Mouse (Mus musculus) lung, postnatal 25 days (tissue): ENCODE measurements around the gene Phf1.
"Not testable (repeated sequence)": the region's sequence is repeated elsewhere in the genome, so short reads cannot be mapped to it uniquely, and the experiment has no call there.

Source experiments
- DNase-seq: peaks from one replicate; pipeline ENCODE4 v3.0.0; 2022; ENCODE audit warnings: low spot score

The Phf1 gene

DNA sequence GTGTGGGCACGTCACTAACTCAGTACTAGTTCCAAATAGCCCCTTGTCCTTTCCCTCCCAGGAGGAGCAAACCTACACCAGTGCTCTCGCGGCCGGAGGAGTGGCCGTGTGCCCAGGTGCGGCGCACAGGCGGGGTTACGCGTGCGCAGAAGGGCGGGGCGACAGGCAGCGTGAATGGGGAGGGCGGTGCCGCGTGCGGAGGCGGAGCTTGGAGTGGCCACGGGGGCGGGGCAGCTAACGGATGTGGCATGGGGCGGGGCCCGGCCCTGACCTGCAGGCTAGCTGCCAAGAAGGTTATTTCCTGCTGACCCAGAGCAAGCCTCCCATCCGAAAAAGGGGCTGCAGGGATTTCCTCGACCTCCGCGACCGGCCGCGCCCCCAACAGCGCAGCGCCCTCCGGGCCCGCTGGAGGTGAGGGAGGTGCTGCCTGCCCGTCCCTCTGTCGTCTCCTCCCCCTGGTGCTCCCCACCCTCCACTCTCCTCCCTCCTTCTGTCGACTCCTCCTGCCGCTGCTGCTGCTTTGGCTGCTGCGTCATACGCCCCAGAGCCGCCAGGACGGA lies at the start of gene Phf1:
Gene Phf1, plus strand, starts transcription at position 214 of the 560 bp plus-strand sequence.
- DNase-seq = peak; percentile 96

DNA sequence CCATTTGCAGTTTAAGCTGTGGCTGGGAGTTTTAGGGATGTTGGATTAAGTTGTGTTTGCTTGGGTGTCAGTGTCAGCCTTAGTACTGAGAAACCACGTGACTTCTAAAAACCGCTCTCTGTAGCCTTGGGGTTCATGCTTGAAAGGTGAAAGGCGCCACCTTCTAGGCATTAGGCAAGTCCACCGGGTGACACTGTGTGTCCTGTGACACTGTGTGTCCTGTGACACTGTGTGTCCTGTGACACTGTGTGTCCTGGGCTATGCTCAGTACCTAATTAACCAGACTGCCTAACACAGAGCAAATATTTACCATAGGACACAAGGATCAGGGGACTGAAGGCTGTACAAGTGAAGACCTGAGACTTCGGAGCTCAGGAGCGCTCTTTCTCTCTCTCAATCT lies 49.3 kb upstream of the Phf1 start:
- DNase-seq = no peak

DNA sequence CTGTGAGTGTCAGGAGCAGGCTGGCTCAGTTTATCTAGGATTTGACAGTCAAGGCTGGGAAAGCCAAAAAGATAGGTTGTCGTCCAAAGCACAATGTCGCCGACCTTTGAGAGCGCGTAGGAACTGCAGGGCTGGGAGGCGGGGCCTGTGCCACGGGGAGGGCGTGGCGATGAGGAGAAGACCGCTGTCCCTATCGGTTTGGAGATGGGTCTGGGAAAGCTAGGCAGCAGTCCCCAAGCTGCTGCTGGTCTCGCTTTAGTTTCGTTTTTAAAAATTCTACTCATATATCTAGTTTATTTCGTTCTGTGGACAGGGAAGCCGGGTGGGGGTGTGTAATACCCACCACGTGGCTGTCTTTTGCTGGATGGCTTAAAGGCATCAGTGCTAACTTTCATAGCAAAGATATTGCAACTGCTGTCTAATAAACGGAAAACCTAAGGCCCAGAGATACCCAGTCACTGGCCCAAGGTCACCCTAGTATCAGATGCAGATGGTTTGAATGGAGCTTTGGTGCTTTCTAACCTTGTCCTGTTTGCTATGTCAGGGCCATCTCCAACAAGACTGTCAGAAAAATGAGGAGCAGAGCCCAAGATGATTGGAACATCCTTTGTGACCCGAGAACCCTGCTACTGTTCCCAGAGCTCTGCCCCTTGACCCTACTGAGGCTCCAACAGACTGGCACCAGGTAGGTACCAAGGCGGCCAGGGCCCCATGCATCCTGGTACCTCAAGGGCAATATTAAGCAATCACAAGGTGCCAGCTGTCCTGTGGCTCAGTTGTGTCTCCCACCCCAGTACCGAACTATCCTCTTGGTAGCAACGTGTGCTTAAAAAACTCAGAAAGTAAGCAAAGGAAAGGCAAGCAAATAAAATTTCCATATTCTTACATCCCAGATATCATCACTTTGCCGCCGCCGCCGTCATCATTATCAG lies 47.6 kb upstream of the Phf1 start:
- peak; percentile 81 for DNase-seq

DNA sequence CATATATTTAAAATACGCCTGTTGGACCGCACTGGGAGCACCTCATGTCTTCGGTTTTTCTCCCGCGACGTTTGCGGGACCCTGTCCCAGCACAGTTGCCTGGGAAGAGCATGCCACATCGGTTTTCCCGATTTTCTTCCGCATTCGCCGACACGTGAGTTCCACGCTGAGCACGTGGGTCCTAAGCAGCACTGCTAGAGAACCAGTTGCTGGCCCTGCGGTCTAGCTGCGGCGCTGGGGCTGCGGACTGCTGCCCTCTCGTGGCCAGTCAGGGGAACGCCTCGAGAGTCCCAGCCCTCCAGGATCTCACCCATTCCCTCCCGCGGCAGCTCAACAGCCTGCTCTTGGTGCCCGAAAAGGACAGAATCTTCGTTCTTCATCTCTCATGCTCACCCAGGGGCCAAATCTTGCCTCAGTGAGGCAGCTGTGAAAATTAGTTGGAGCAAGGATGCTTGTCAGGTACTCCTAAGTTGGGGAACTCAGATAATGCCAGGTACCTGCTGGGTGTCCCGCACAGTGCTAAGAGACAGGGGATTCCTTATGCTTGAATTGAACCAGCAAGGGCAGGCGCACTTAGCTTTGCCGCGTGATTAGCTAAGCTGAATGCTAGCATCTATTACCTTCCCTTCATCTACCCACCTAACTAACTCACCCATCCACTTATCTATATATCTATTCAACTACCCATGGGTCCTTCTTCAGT lies 46.7 kb upstream of the Phf1 start:
- peak; percentile 87 for DNase-seq

DNA sequence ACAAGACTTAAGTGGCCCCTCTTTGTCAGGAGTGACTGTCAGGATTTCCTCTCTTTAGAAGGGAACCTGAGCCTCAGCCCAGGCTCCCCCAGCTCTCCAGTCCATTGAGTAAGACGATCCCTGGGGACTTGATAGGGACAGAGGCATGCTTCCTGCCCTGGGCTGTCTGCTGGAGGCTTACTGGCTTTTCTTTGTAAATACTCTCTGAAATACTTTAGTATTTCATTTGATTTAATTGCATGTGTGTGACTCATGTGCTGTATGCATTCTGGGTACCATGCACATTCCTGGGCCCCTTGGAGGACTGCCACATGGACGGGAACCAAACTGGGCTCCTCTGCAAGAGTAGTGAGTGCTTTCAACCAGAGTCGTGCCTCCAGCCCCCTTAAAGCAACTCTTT lies 44.9 kb upstream of the Phf1 start:
- no peak for DNase-seq

DNA sequence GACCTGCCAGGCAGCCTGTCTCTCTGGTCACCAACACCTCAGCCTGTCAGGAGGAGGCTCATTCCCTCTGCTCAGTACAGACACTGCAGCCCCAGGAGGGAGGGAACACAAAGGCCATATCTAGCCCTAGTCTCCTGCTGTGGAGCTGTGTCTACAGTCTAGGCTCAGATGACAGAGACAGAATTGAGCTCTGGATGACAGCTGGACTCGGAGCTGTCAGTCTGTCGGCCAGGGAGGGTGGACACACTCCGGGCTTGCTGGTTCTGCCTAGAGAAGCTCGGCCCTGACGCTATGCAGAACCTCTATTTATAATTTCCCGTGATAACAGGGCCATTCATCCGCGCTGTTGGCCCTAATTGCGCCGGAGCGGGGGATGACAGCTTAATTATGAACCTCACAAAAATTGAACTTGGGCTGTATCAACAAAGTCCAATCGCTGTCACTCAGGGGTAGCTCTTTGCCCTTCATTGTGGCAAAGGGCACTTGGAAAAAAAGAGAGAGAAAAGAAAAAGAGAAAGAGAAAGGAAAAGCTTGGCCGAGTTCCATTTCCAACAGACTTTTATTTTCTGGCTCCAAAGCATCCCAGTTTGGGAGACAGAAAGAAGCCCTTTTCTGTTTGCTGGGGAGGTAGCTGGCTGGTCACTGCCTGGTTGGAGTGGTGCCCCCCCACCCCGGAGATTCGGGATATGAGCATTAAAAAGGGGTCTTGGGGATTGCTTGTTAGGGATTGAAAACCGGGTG lies 40.0 kb upstream of the Phf1 start:
- DNase-seq = no peak

DNA sequence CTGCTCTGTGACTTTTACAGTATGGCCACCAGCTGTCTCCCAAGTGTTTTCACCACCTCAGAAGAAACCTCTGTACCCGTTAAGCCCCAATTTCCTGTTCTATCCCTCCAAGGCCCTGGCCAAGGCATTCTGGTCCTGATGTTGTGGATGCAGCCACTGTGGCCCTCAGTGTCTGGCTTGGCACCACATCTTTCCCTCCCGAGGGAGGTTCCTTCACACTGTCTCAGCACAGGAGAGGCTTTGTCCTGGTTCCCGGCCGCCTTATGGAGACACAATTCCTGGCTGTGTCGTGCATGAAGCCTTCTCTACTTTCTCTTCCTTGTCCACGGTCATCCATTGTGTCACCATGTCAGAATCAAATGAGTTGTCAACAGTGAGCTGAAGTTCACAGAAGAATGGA lies 39.4 kb upstream of the Phf1 start:
- DNase-seq = no peak

DNA sequence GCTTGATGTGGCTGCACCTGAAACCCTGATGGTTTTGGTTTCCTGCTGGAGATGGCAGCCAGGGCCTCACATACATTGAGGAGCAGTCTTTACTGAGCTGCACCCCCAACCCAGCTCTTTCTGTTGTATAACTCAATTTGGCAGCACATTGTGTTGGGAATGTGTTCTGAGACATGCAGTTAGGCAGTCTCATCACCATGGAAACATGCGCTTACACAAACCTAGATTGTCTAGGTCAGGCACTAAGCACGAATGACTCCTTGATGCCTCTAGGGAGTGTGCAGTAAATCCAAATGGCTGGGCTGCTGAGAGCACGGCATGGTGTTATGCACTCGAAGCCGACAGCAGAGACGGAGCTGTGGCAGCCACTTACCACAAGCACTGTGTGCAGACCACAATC lies 38.5 kb upstream of the Phf1 start:
- DNase-seq = peak; percentile 16

DNA sequence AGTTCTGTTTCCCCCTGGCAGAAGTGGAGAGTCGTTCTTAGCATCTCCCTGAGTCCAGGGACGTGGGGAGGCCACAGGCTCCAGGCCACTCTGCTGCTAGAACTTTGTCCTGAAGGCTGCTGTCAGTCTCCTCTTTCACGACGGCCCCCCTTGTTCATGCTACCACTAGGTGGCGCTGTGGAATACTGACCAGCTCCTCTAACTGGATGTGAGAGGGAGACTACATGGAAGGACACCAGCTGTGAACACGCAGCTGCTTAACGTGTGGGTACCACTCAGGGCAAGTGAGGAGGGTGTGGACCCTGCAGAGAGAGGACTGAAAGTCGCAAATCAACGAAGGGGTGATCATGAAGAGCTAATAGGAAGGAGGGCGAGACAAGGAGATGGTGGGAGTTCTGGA lies 37.3 kb upstream of the Phf1 start:
- peak; percentile 65 for DNase-seq

DNA sequence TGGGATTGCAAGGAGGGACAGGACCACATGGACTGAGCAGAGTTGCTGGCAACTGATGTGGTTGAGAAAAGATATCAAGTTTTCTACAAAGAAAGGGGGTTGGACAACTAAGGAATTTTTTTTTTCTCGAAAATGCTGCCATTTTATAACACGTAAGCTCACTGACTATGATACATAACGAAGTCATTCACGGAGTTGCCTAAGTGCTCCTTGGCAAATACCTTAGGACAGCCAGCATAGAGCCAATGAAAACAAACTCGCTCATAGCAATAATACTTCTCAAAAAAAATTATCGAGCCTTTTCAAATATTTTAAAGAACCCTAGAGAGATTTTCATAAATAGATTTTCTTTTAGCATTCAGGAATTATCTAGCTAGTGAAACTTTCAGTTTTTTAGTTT lies 31.9 kb upstream of the Phf1 start:
- DNase-seq = no peak

DNA sequence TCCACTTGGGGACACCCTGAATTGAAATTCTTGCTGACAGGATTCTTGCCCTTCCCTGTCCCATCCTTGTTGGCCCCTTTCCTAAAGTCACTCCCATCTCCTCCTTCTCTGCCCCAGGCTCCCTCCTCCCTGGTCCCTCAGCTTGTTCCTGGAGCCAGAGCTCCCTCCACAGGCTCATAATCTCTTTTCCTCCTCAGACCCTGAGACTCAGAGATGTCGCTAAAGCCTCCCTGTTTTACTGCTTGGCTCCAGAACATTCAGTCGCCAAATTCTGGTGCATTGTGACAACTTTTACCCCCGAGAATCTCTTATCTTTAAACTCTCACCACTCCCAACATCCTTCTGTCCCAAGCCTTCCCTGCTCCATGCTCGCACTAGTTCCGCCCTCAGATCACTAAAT lies 28.5 kb upstream of the Phf1 start:
- DNase-seq = no peak

DNA sequence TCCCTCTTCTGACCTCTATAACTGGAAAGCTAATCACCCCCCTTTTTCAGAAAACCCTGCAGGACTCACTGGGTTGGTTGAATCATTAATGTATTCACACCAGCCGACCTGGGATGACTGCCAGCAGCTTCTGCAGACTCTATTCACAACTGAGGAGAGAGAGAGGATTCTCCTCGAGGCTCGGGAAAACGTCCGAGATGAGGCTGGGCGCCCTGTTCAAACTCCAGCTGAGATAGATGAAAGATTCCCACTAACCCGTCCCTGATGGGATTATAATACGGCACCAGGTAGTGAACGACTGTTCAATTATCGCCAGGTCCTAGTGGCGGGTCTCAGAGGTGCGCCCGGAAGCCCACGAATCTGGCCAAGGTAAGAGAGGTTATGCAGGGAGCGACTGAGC lies 25.3 kb upstream of the Phf1 start:
- DNase-seq = not testable (repeated sequence)

DNA sequence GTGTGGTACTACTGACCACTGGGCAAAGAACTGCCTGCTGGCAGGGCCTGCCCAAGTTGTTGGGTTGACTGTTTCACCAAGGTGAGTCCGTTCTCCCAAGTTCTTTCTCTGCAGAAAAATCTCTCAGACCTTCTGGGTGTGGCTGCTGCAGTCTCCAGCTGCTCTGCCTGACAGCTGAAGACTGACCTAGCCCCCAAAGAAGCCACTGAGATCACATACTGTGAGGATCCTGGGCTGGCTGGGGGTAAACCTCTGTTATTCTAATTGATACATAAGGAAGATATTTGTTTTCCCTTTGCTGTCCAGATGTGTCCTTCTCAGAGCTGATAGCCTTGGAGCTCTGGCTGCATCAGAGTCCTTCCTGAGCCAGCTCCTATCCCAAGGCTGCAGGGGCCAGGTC lies 17.6 kb upstream of the Phf1 start:
- no peak for DNase-seq

DNA sequence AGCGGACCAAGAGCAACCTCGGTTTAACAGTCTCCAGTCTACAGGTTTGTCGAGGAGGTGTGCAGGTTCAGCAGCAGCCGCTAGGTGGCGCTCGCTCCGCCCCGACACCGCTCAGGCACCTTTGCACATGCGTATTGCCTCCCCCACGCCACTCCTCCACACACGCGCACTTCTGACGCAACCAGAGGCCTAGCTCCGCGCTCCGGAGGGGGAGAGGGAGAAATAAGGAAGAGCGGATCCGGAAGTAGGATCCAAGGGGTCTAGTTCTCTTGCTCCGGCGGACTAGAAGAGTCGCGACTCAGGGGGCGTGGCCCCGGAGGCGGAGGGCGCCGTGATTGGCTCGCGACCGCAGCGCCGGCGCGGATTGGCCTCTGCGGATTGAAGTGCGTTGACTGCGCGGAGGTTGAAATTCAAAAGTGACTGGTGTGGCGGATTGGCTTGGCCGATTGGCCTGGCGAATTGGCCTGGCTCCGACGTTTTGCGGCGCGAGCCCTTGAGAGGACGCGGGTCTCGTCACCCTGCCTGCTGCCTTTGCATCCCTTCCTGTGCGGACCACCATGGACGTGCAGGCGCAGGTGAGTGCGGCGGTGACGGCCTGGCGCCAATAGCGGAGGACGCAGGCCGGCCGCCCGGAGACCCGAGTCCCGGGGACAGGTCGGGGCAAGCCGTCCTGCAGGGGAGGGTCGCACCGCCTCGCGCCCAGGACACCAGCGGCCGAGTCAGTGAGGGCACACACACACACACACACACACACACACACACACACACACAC lies 16.0 kb upstream of the Phf1 start, which contains the start of gene Kifc5b:
Gene Kifc5b, plus strand, starts transcription at position 381 of the 772 bp plus-strand sequence.
- peak; percentile 100 for DNase-seq

DNA sequence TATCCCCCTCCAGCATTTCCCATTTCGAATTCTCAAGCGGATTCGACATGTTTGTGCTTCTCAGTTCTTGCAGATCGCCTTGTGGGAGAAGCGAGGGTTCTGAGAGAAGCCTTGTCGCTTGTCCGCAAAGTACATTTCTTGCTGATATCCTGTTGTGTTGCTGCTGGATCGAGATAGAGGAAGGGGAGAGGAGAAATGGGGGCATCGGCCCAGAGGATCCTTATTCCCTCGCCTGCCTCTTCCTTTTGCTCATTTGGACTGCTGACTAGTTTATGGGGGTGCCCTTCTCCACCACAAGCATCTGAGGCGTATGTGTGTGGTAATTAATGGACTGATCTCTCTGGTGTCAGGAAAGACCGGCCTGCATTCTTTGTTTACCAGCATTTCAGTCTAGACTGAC lies 15.3 kb upstream of the Phf1 start:
- not testable (repeated sequence) for DNase-seq

DNA sequence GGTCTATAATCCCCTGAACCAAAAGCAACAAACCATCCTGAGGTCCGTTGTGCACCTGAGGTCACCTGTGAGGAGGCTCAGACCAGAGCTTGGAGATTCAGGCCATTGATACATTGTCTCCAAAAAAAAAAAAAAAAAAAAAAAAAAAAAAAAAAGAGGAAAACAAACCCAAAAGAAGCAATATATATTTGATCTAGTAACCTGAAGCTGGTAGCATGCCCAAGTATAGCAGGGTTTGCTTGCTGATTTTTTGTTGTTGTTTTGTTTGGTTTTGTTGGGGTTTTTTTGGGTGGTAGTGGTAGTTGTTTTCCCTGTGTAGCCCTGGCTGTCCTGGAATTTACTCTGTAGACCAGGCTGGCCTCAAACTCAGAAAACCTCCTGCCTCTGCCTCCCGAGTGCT lies 14.5 kb upstream of the Phf1 start:
- no peak for DNase-seq

DNA sequence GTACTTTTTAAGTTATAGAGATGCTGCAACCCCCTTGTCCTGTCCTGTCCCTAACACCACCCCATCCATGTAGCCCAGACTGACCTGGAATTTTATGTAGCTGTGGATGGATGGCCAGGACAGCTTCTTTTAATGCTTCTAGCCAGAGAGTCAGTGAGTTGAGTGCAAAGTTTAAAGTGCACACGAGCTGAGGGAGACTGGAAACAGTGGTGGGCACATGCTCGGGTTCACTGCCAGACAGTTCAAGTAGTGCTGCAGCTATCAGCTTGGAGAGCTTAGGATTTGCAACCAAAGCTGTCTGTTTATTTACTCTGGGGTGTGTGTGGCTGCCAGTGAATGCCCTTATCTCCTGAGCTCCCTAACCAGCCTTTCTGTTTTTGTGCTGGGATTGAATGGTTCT lies 13.3 kb upstream of the Phf1 start:
- not testable (repeated sequence) for DNase-seq

DNA sequence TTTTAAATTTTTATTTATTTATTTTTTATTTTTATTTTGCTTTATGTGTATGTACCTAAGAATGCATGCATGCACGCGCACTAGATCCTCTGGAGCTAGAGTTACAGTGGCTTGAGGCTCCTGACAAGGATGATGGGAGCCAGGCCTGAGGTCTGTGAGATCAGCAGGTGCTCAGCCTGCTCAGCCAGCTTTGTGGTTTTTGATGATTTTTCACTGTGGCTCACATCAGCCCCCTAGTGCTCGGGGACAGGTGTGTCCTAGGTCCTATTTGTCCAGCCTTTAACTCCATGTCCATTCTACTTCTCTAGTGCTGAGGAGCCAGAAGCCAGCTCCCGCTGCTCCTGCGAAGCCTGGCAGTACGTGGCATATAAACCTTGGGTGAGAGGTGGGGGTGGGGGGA lies 10.5 kb upstream of the Phf1 start:
- not testable (repeated sequence) for DNase-seq

DNA sequence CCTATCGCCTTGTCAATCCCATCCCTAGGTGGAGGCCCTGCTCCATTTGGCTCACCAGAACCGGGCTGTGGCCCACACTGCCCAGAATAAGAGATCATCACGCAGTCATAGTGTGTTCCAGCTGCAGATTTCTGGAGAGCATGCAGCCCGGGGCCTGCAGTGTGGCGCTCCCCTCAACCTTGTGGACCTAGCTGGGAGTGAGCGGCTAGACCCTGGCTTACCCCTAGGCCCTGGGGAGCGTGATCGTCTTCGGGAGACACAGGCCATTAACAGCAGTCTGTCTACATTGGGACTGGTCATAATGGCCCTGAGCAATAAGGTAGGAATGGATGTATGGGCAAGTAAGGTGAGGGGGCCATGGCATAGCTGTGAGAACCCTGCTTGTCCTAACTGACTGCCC lies 7.4 kb upstream of the Phf1 start:
- DNase-seq = not testable (repeated sequence)

DNA sequence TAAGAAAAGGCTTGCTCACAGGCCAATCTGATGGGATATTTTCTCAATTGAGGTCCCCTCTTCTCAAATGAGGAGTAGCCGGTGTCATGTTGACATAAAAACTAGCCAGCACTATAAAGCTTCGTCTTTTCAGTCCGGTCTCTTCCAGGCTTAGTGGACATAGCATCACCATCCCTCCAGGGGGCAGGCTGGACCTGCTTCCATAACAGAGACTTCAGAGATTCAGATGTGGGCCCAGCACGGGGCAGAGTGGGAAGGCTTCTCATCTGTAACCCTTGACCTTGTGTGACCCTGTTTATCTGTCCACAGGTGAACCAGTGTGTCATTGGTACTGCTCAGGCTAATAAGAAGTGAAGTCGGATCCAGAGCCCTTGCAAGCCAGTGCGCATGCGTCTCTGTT lies 1.1 kb upstream of the Phf1 start:
- DNase-seq = peak; percentile 62

DNA sequence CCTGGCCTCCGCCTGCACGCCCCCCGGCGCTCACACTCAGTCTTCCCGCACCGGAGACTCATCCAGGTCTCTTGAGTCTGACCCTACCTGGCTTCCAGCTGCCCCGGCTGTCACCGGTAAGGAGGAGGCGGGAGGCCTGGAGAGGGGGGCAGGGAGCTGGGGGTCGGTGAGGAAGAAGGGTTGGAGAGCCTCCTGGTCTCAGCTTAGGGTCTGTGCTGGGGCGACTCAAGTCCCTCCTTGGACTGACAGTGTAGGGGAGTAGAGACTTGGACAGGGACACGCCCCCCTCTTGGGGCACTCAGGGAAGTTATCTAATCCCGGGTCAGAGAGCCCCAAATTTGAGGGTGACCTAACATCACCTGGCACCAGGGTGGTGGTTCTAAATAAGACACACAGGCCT lies 567 bp downstream of the Phf1 start:
- DNase-seq = no peak
